Mouse (Mus musculus): Measurements from ENCODE around the gene Ppp6c. TPM values are rescaled to one million over a fixed set of nuclear protein-coding genes. Genes with fewer than 3 reads are reported as not detected.
A peak's percentile ranks its signal among the peaks of the same experiment; 100 is the strongest.
"Not testable (repeated sequence)": the region's sequence is repeated elsewhere in the genome, so short reads cannot be mapped to it uniquely, and the experiment has no call there.

Gene Ppp6c
- polyA plus RNA-seq (2015; fragmentation: Nextera tagmentation; extraction: Ambion mirVana) = 74.8 and 75.1 TPM in 2 replicates

GRCm38 (mm10) chr2:39226019-39226640 lies at the start of gene Ppp6c:
TSS of gene Ppp6c (minus strand) at chr2:39226451.
- WGBS = under 1% methylated on average over 51 of the region's 56 CpGs
- H3K9me3 ChIP-seq = no peaks in the 10 kb centered on the region
- ATAC-seq (ENCODE audit: low FRiP score, low read depth) = peak; percentile 99
- H3K4me2 ChIP-seq (replicated peaks) = peak within 1 kb of the TSS; percentile 68
- H3K4me3 ChIP-seq = peak within 1 kb of the TSS; percentile 80
- no peaks in the 10 kb centered on the region for H3K36me3 ChIP-seq
- H3K4me1 ChIP-seq = peaks cover 15% of the 10 kb centered on the region
- H3K27ac ChIP-seq = peak within 1 kb of the TSS; percentile 90
- no peaks in the 10 kb centered on the region for H3K27me3 ChIP-seq
- peak within 1 kb of the TSS; percentile 94 for H3K9ac ChIP-seq

GRCm38 (mm10) chr2:39268357-39268756 lies 42.1 kb upstream of the Ppp6c start:
- Histone ChIP-seq H3K36me3 (no peaks in the 10 kb centered on the region), H3K4me2 (replicated peaks) (no peak overlapping the region), H3K4me1 (no peaks in the 10 kb centered on the region), H3K27ac (no peak overlapping the region), H3K4me3 (no peak overlapping the region), H3K9ac (no peak overlapping the region), H3K27me3 (no peaks in the 10 kb centered on the region), H3K9me3 (peaks cover 5% of the 10 kb centered on the region; the same call in 1 of the 2 replicates)
- no peak for ATAC-seq (ENCODE audit: low FRiP score, low read depth)
- 54% methylated on average over 3 of the region's 3 CpGs for WGBS

GRCm38 (mm10) chr2:39252275-39252674 lies 26.0 kb upstream of the Ppp6c start:
- ATAC-seq (ENCODE audit: low FRiP score, low read depth); H3K36me3 ChIP-seq; H3K9me3 ChIP-seq; H3K27ac ChIP-seq; H3K27me3 ChIP-seq; H3K9ac ChIP-seq; H3K4me2 ChIP-seq (replicated peaks); H3K4me1 ChIP-seq; H3K4me3 ChIP-seq: not testable (repeated sequence)
- 93% methylated on average over 11 of the region's 11 CpGs for WGBS

GRCm38 (mm10) chr2:39246862-39247261 lies 20.6 kb upstream of the Ppp6c start:
- H3K27me3 ChIP-seq; H3K36me3 ChIP-seq; H3K9me3 ChIP-seq; ATAC-seq (ENCODE audit: low FRiP score, low read depth); H3K9ac ChIP-seq; H3K27ac ChIP-seq; H3K4me3 ChIP-seq; H3K4me2 ChIP-seq (replicated peaks); H3K4me1 ChIP-seq: not testable (repeated sequence)
- 91% methylated on average over 10 of the region's 11 CpGs for WGBS

GRCm38 (mm10) chr2:39226731-39227130 lies 480 bp upstream of the Ppp6c start:
- Histone ChIP-seq H3K4me1 (peaks cover 15% of the 10 kb centered on the region), H3K36me3 (no peaks in the 10 kb centered on the region), H3K4me2 (replicated peaks) (peak overlapping the region; percentile 60), H3K4me3 (peak overlapping the region; percentile 80), H3K9me3 (no peaks in the 10 kb centered on the region), H3K9ac (peak overlapping the region; percentile 94), H3K27ac (no peak overlapping the region; the same call in 1 of the 2 replicates), H3K27me3 (no peaks in the 10 kb centered on the region)
- ATAC-seq (ENCODE audit: low FRiP score, low read depth) = no peak
- WGBS = 32% methylated on average over 3 of the region's 3 CpGs

GRCm38 (mm10) chr2:39225331-39226018 lies 776 bp downstream of the Ppp6c start:
- ATAC-seq (ENCODE audit: low FRiP score, low read depth); H3K36me3 ChIP-seq; H3K9me3 ChIP-seq; H3K27me3 ChIP-seq: not testable (repeated sequence)
- H3K4me3 ChIP-seq = peak overlapping the region; percentile 80
- WGBS = 4% methylated on average over 27 of the region's 36 CpGs
- peak overlapping the region; percentile 94 for H3K9ac ChIP-seq
- H3K4me2 ChIP-seq (replicated peaks) = peak overlapping the region; percentile 68
- peak overlapping the region; percentile 90 for H3K27ac ChIP-seq
- peaks cover 15% of the 10 kb centered on the region for H3K4me1 ChIP-seq

- no peaks in the 10 kb centered on the region for H3K9me3 ChIP-seq
- H3K9ac ChIP-seq = peak overlapping the region; percentile 94; the same call in 1 of the 2 replicates
- no peaks in the 10 kb centered on the region for H3K27me3 ChIP-seq
- no peak for ATAC-seq (ENCODE audit: low FRiP score, low read depth)
- no peak overlapping the region for H3K27ac ChIP-seq
- peaks cover 15% of the 10 kb centered on the region for H3K4me1 ChIP-seq
- no peaks in the 10 kb centered on the region for H3K36me3 ChIP-seq
- H3K4me3 ChIP-seq = peak overlapping the region; percentile 80
- H3K4me2 ChIP-seq (replicated peaks) = peak overlapping the region; percentile 68
These were observed 1.6 kb downstream of the Ppp6c start for GRCm38 (mm10) chr2:39224621-39225020.

GRCm38 (mm10) chr2:39220010-39220409 lies 6.2 kb downstream of the Ppp6c start:
- H3K4me1 ChIP-seq = peaks cover 17% of the 10 kb centered on the region
- H3K9me3 ChIP-seq = no peaks in the 10 kb centered on the region
- no peaks in the 10 kb centered on the region for H3K27me3 ChIP-seq
- H3K27ac ChIP-seq = no peak overlapping the region
- no peak for ATAC-seq (ENCODE audit: low FRiP score, low read depth)
- no peak overlapping the region for H3K4me3 ChIP-seq
- no peak overlapping the region for H3K4me2 ChIP-seq (replicated peaks)
- H3K36me3 ChIP-seq = no peaks in the 10 kb centered on the region
- no peak overlapping the region for H3K9ac ChIP-seq
- 95% methylated on average over 6 of the region's 6 CpGs for WGBS

GRCm38 (mm10) chr2:39219034-39219433 lies 7.2 kb downstream of the Ppp6c start:
- ATAC-seq (ENCODE audit: low FRiP score, low read depth) = no peak
- no peaks in the 10 kb centered on the region for H3K36me3 ChIP-seq
- no peak overlapping the region for H3K9ac ChIP-seq
- H3K4me2 ChIP-seq (replicated peaks) = no peak overlapping the region
- H3K4me3 ChIP-seq = no peak overlapping the region
- H3K9me3 ChIP-seq = no peaks in the 10 kb centered on the region
- no peak overlapping the region for H3K27ac ChIP-seq
- no peaks in the 10 kb centered on the region for H3K27me3 ChIP-seq
- WGBS = 97% methylated on average over 3 of the region's 3 CpGs
- H3K4me1 ChIP-seq = peaks cover 14% of the 10 kb centered on the region

GRCm38 (mm10) chr2:39217150-39217549 lies 9.1 kb downstream of the Ppp6c start:
- Histone ChIP-seq H3K4me1 (peaks cover 13% of the 10 kb centered on the region), H3K4me2 (replicated peaks) (no peak overlapping the region), H3K36me3 (no peaks in the 10 kb centered on the region), H3K27ac (no peak overlapping the region), H3K9ac (no peak overlapping the region), H3K4me3 (no peak overlapping the region), H3K27me3 (no peaks in the 10 kb centered on the region), H3K9me3 (no peaks in the 10 kb centered on the region)
- WGBS = 94% methylated on average over 4 of the region's 4 CpGs
- ATAC-seq (ENCODE audit: low FRiP score, low read depth) = no peak

GRCm38 (mm10) chr2:39210738-39211137 lies 15.5 kb downstream of the Ppp6c start:
- H3K9me3 ChIP-seq = no peaks in the 10 kb centered on the region
- H3K27ac ChIP-seq = no peak overlapping the region
- peaks cover 11% of the 10 kb centered on the region for H3K36me3 ChIP-seq
- 86% methylated on average over 4 of the region's 4 CpGs for WGBS
- no peak overlapping the region for H3K9ac ChIP-seq
- peaks cover 13% of the 10 kb centered on the region for H3K4me1 ChIP-seq
- no peak overlapping the region for H3K4me2 ChIP-seq (replicated peaks)
- ATAC-seq (ENCODE audit: low FRiP score, low read depth) = no peak
- no peak overlapping the region for H3K4me3 ChIP-seq
- no peaks in the 10 kb centered on the region for H3K27me3 ChIP-seq

GRCm38 (mm10) chr2:39203359-39203758 lies 22.9 kb downstream of the Ppp6c start:
- no peak overlapping the region for H3K4me3 ChIP-seq
- no peaks in the 10 kb centered on the region for H3K9me3 ChIP-seq
- no peaks in the 10 kb centered on the region for H3K27me3 ChIP-seq
- ATAC-seq (ENCODE audit: low FRiP score, low read depth) = no peak
- peaks cover 35% of the 10 kb centered on the region for H3K36me3 ChIP-seq
- WGBS = 97% methylated on average over 2 of the region's 2 CpGs
- H3K27ac ChIP-seq = no peak overlapping the region
- H3K4me1 ChIP-seq = no peaks in the 10 kb centered on the region
- no peak overlapping the region for H3K4me2 ChIP-seq (replicated peaks)
- H3K9ac ChIP-seq = no peak overlapping the region

All from limb, embryonic 13.5 days (tissue).